Mouse (Mus musculus) left cerebral cortex, postnatal 14 days (tissue): Measurements from ENCODE around the gene Dhx34. TPM values are rescaled to one million over a fixed set of nuclear protein-coding genes. Genes with fewer than 3 reads are reported as not detected.

Experiments used
- total RNA-seq, 2 experiments: library from RNA; stranded (reverse); gene quantifications; 2 replicates each; pipeline ENCODE4 v1.2.3; 2021

The Dhx34 gene
- total RNA-seq, 2 experiments from 2014 or later = 10.7 to 11.2 TPM

Other genes starting within 250 kb of the Dhx34 start
- 10 to 100 TPM; 14.6 to 16.9 TPM for gene Bicra, start 174.1 kb downstream of the Dhx34 start, total RNA-seq
- under 1 TPM; 0.40 to 0.59 TPM for gene Zfp541, start 160.2 kb downstream of the Dhx34 start, total RNA-seq
- 100 to 1,000 TPM; 241 to 246 TPM for gene Napa, start 123.6 kb downstream of the Dhx34 start, total RNA-seq
- 10 to 100 TPM; 41.7 to 47.5 TPM for gene Kptn, start 102.1 kb downstream of the Dhx34 start, total RNA-seq
- gene Slc8a2, start 92.2 kb downstream of the Dhx34 start, total RNA-seq = 100 to 1,000 TPM; 343 to 360 TPM
- gene Meis3, start 46.9 kb downstream of the Dhx34 start, total RNA-seq = 10 to 100 TPM; 37.9 to 40.2 TPM
- gene C5ar2, start 22.1 kb upstream of the Dhx34 start, total RNA-seq = under 1 TPM; 0.51 to 0.59 TPM
- gene C5ar1, start 37.5 kb upstream of the Dhx34 start, total RNA-seq = 1 to 10 TPM in 1 of 2 experiments, under 1 TPM in 1; 0.70 to 1.7 TPM
- 10 to 100 TPM; 30.3 to 30.8 TPM for gene Inafm1, start 51.6 kb upstream of the Dhx34 start, total RNA-seq
- 10 to 100 TPM; 85.2 to 87.3 TPM for gene Ccdc9, start 64.8 kb upstream of the Dhx34 start, total RNA-seq
- 10 to 100 TPM; 22.3 to 23.0 TPM for gene Bbc3, start 86.4 kb upstream of the Dhx34 start, total RNA-seq
- gene Sae1, start 165.8 kb upstream of the Dhx34 start, total RNA-seq = 100 to 1,000 TPM; 103 to 108 TPM
- gene Zc3h4, start 178.9 kb upstream of the Dhx34 start, total RNA-seq = 10 to 100 TPM; 55.1 to 55.7 TPM
- 10 to 100 TPM; 90.4 to 90.8 TPM for gene Tmem160, start 230.7 kb upstream of the Dhx34 start, total RNA-seq